8 mouse cellular contexts compared by ENCODE assay signal in the genomic region with DNA sequence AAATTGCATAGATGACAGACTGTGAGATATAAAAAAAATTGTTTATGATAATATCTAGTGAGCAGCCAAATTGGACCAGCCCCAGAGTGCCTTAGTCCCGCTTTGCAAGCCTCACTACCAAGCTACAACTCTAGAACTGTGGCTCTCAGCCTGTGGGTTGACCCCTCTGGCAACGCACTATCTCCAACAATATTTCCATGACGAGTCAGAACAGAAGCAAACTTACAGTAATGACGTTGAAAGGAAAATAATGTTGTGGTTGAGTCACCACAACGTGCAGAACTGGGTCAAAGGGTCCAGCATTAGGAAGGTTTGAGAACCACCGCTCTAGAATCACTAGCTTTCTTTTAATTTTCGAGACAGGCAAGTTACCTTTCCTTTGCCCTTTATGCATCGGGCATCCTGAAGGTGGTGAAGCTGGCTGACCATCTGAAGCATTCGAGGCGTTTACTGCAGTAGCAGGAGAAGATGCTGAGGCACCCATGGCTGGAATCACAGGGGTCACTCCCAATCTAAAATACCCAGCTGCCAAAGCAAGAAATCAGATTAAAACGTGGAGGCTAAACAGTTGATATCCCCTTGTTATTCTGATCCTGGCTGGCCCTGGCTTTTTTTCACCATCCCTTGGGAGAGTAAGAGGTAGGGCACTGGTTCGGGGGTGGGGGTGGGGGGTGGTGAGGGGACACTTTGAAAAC. TPM values are rescaled to one million over a fixed set of nuclear protein-coding genes. Genes with fewer than 3 reads are reported as not detected.
DNase-seq lines count a peak whose midpoint lies in the region; ATAC-seq and TF ChIP-seq lines count a peak whose summit lies in the region.

No protein-coding gene starts in this region.

- H3K4me2 ChIP-seq in embryonic facial prominence, embryonic 12.5 days (replicated peaks) = peak overlapping the region; percentile 49
- H3K4me2 ChIP-seq in intestine, embryonic 15.5 days (replicated peaks) = peak overlapping the region; percentile 56

- no peak overlapping the region for H3K27ac ChIP-seq in spleen, adult 2 months (ENCODE audit: insufficient read depth, low read length)
- H3K27ac ChIP-seq in embryonic facial prominence, embryonic 12.5 days = no peak overlapping the region
- H3K27ac ChIP-seq in intestine, embryonic 15.5 days = no peak overlapping the region

- H3K4me3 ChIP-seq in spleen, adult 2 months (ENCODE audit: extremely low read depth, insufficient read depth, insufficient read length) = peak overlapping the region; percentile 79; the same call in 1 of the 2 replicates
- H3K4me3 ChIP-seq in embryonic facial prominence, embryonic 12.5 days = peak overlapping the region; percentile 55
- H3K4me3 ChIP-seq in intestine, embryonic 15.5 days (replicated peaks) = peak overlapping the region; percentile 56

- 49% methylated on average over 12 of the region's 12 CpGs for WGBS in spleen, adult 2 months
- WGBS in embryonic facial prominence, embryonic 12.5 days = 60% methylated on average over 12 of the region's 12 CpGs
- 48% methylated on average over 12 of the region's 12 CpGs for WGBS in intestine, embryonic 15.5 days

- H3K9me3 ChIP-seq in embryonic facial prominence, embryonic 12.5 days = no peaks in the 10 kb centered on the region
- H3K9me3 ChIP-seq in intestine, embryonic 15.5 days = no peaks in the 10 kb centered on the region

- H3K36me3 ChIP-seq in spleen, adult 2 months (ENCODE audit: control insufficient read depth, insufficient read depth, low read length) = peaks cover 2% of the 10 kb centered on the region; the same call in 1 of the 2 replicates
- H3K36me3 ChIP-seq in embryonic facial prominence, embryonic 12.5 days = no peaks in the 10 kb centered on the region
- no peaks in the 10 kb centered on the region for H3K36me3 ChIP-seq in intestine, embryonic 15.5 days

- ATAC-seq in embryonic facial prominence, embryonic 12.5 days (ENCODE audit: insufficient number of reproducible peaks, insufficient read depth, low FRiP score, low TSS enrichment) = no peak
- no peak for ATAC-seq in intestine, embryonic 15.5 days

- peak overlapping the region; percentile 60 for H3K9ac ChIP-seq in embryonic facial prominence, embryonic 12.5 days
- peak overlapping the region; percentile 60 for H3K9ac ChIP-seq in intestine, embryonic 15.5 days

- TF ChIP-seq POLR2A in spleen, adult 2 months (IDR thresholded peaks at IDR 0.05; ENCODE audit: low read depth, low read length) = no peak

- peak in 1 of 2 experiments; percentile 25 for DNase-seq in spleen, adult 2 months (ENCODE audit: low read depth in 1 of 2, low spot score in 2 of 2)
- DNase-seq in spleen, postnatal 14 days (ENCODE audit: low spot score in 2 of 2) = no peak
- DNase-seq in naive thymus-derived CD4-positive, alpha-beta T cell, adult 2 months (ENCODE audit: low read depth) = peak; percentile 46
- no peak for DNase-seq in right cerebral cortex, postnatal 10 days (ENCODE audit: low spot score in 2 of 2)
- no peak for DNase-seq in embryo, embryonic 10 days (ENCODE audit: low spot score)
- no peak for DNase-seq in urinary bladder, postnatal 14 days (ENCODE audit: low spot score)

- H3K27me3 ChIP-seq in spleen, adult 2 months (ENCODE audit: control insufficient read depth, insufficient read depth, low read length) = no peaks in the 10 kb centered on the region
- H3K27me3 ChIP-seq in embryonic facial prominence, embryonic 12.5 days = no peaks in the 10 kb centered on the region
- H3K27me3 ChIP-seq in intestine, embryonic 15.5 days (replicated peaks) = no peaks in the 10 kb centered on the region

- TF ChIP-seq CTCF in spleen, adult 2 months (IDR thresholded peaks at IDR 0.05; ENCODE audit: extremely low read depth, insufficient read depth, insufficient read length, insufficient replicate concordance) = no peak

- no peaks in the 10 kb centered on the region; the same call in none of the 2 replicates for H3K4me1 ChIP-seq in spleen, adult 2 months (ENCODE audit: control insufficient read depth, insufficient read depth, insufficient read length)
- no peaks in the 10 kb centered on the region for H3K4me1 ChIP-seq in embryonic facial prominence, embryonic 12.5 days
- H3K4me1 ChIP-seq in intestine, embryonic 15.5 days (replicated peaks) = no peaks in the 10 kb centered on the region

RNA-seq across cellular contexts. Expression of gene Hccs, which starts 1.0 kb away (rescaled TPM):
- 5.1 and 5.2 TPM in 2 replicates for polyA plus RNA-seq in spleen, adult 2 months (2012; rRNA removed)
- 38.7 and 39.9 TPM in 2 replicates for polyA plus RNA-seq in embryonic facial prominence, embryonic 12.5 days (2016; fragmentation: Nextera tagmentation; extraction: Ambion mirVana)
- 31.2 and 35.1 TPM in 2 replicates for polyA plus RNA-seq in intestine, embryonic 15.5 days (2015; fragmentation: Nextera tagmentation; extraction: Ambion mirVana)
